Comparison of ENCODE assay signal across 10 mouse cellular contexts in the genomic region with DNA sequence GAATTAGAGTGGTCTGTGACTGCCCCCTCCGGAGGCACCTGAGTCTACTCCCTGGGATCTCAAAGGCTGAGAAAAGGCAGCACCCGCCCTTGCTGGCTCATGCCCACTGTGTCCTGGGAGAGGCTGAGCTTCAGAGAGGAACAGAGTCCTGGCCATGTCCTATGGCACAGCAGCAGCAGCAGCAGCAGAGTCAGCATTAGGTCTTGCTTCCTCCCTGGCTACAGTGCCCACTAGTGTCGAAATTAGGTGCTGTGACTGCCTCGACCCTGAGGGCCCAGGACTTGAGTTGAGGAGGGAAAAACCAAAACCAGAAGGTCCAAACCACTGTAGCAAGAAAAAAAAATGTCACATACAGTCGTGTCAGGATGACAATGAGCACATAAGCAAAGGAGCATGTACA. TPM values are rescaled to one million over a fixed set of nuclear protein-coding genes. Genes with fewer than 3 reads are reported as not detected.
DNase-seq lines count a peak whose midpoint lies in the region; ATAC-seq and TF ChIP-seq lines count a peak whose summit lies in the region.
"Had no signal": no experiment of that assay in that cellular context is flagged by ENCODE, and none has a peak within 500 bp of the region (broad histone marks: within the 10 kb centered on the region; RNA-seq: fewer than 3 reads in every experiment).

No protein-coding gene starts in this region.

- no peak overlapping the region for H3K4me2 ChIP-seq in lung, postnatal 0 days (replicated peaks; ENCODE audit: low read depth, low read length)
- H3K4me2 ChIP-seq: embryonic facial prominence, embryonic 12.5 days had no signal

- no peaks in the 10 kb centered on the region for H3K36me3 ChIP-seq in thymus, adult 2 months (ENCODE audit: control insufficient read depth, insufficient read depth, low read length)
- H3K36me3 ChIP-seq in lung, postnatal 0 days (ENCODE audit: insufficient read depth, low read length), result no peaks in the 10 kb centered on the region
- H3K36me3 ChIP-seq: embryonic facial prominence, embryonic 12.5 days had no signal

- H3K9me3 ChIP-seq in lung, postnatal 0 days (ENCODE audit: low read length), result no peaks in the 10 kb centered on the region
- H3K9me3 ChIP-seq: embryonic facial prominence, embryonic 12.5 days had no signal

- no peak overlapping the region for H3K27ac ChIP-seq in gastrocnemius, adult 2 months
- H3K27ac ChIP-seq in thymus, adult 2 months (ENCODE audit: control insufficient read depth, insufficient read depth, low read length), result no peak overlapping the region
- H3K27ac ChIP-seq in lung, postnatal 0 days (ENCODE audit: low read length), result no peak overlapping the region
- H3K27ac ChIP-seq: embryonic facial prominence, embryonic 12.5 days had no signal

- peaks cover 21% of the 10 kb centered on the region for H3K4me1 ChIP-seq in thymus, adult 2 months (replicated peaks; ENCODE audit: control insufficient read depth, insufficient read depth, low read length)
- no peaks in the 10 kb centered on the region for H3K4me1 ChIP-seq in lung, postnatal 0 days (ENCODE audit: insufficient read depth, low read depth, low read length)
- H3K4me1 ChIP-seq: embryonic facial prominence, embryonic 12.5 days had no signal

- TF ChIP-seq CTCF in gastrocnemius, adult 2 months (IDR thresholded peaks at IDR 0.05), result peak; percentile 40
- peak; percentile 61; the same call in 1 of the 2 replicates for TF ChIP-seq CTCF in thymus, adult 2 months (IDR thresholded peaks at IDR 0.05; ENCODE audit: borderline replicate concordance, control insufficient read depth, extremely low read depth, insufficient read depth, low read length, poor library complexity)
- peak; percentile 71 for TF ChIP-seq CTCF in lung, postnatal 0 days (IDR thresholded peaks at IDR 0.05)

- intact Hi-C loops in gastrocnemius, adult 2 months (cut with DNase I), result no loop called here

- no peaks in the 10 kb centered on the region for H3K27me3 ChIP-seq in thymus, adult 2 months (ENCODE audit: control insufficient read depth, insufficient read depth, low read length)
- no peaks in the 10 kb centered on the region for H3K27me3 ChIP-seq in lung, postnatal 0 days (replicated peaks; ENCODE audit: insufficient read depth, low read length)

- ATAC-seq in lung, postnatal 0 days, result no peak; the same call in 1 of the 2 replicates
- ATAC-seq in megakaryocyte-erythroid progenitor cell, adult 5-6 weeks (replicated peaks; ENCODE audit: low FRiP score, low TSS enrichment, poor library complexity, severe bottlenecking), result no peak
- ATAC-seq: inflammation-experienced regulatory T-cells, adult 6 months had no signal

- TF ChIP-seq POLR2A in thymus, adult 2 months (IDR thresholded peaks at IDR 0.05; ENCODE audit: control insufficient read depth, extremely low read depth, insufficient read depth, low read length, poor library complexity), result no peak

- WGBS in thymus, adult 2 months, result 26% methylated on average over 5 of the region's 5 CpGs
- 29% methylated on average over 5 of the region's 5 CpGs for WGBS in lung, postnatal 0 days

- no peak for TF ChIP-seq EP300 in lung, postnatal 0 days (IDR thresholded peaks at IDR 0.05)

- H3K4me3 ChIP-seq in gastrocnemius, adult 2 months, result no peak overlapping the region
- no peak overlapping the region for H3K4me3 ChIP-seq in thymus, adult 2 months (ENCODE audit: control insufficient read depth, insufficient read depth, low read length)
- no peak overlapping the region for H3K4me3 ChIP-seq in lung, postnatal 0 days (ENCODE audit: low read depth, low read length)
- H3K4me3 ChIP-seq: embryonic facial prominence, embryonic 12.5 days had no signal

- H3K9ac ChIP-seq in lung, postnatal 0 days (replicated peaks; ENCODE audit: low read depth), result no peak overlapping the region
- H3K9ac ChIP-seq: embryonic facial prominence, embryonic 12.5 days had no signal

- no peak for DNase-seq in gastrocnemius, adult 2 months
- no peak for DNase-seq in gastrocnemius, postnatal 10 days
- DNase-seq in thymus, adult 2 months, result peak; percentile 38
- no peak for DNase-seq in thymus, adult 18-20 months
- peak; percentile 22 for DNase-seq in lung, postnatal 0 days (ENCODE audit: low spot score)
- no peak for DNase-seq in MN1 (ENCODE audit: low spot score)
- DNase-seq in c-Kit-positive CD71-positive TER-119-positive erythroid progenitor cells, embryonic 14.5 days (ENCODE audit: low spot score), result no peak

RNA-seq across cellular contexts. Expression of a gene that starts 12.6 kb away (rescaled TPM):
- total RNA-seq in gastrocnemius, adult 2 months (2021), result 1 to 10 TPM; 1.8 to 2.4 TPM
- 10 to 100 TPM in 1 of 2 experiments, 1 to 10 TPM in 1; 9.6 to 10.2 TPM for total RNA-seq in gastrocnemius, postnatal 10 days (2021)
- polyA plus RNA-seq in thymus, adult 2 months (2012; rRNA removed), result 13.6 and 16.6 TPM in 2 replicates
- polyA plus RNA-seq in lung, postnatal 0 days (2015; fragmentation: Nextera tagmentation; extraction: Ambion mirVana), result 14.6 and 15.4 TPM in 2 replicates
- not detected in 2 replicates for total RNA-seq in megakaryocyte-erythroid progenitor cell, adult 5-6 weeks (2014; fragmentation: Nextera tagmentation)
- total RNA-seq in megakaryocyte-erythroid progenitor cell, adult 5-6 weeks (2017), result not detected in 2 replicates
- polyA plus RNA-seq: inflammation-experienced regulatory T-cells, adult 6 months had no signal

Comparison
In these comparisons a context has a peak if more than half of its experiments do, and no peak if none do; other contexts are left out.
1. DNase-seq: peak in thymus, adult 2 months (single experiment) and lung, postnatal 0 days (single experiment); none in gastrocnemius, adult 2 months (single experiment), gastrocnemius, postnatal 10 days (single experiment), thymus, adult 18-20 months (0 of 2), MN1 (single experiment) and c-Kit-positive CD71-positive TER-119-positive erythroid progenitor cells, embryonic 14.5 days (single experiment).
2. Peak in every context shown above with its lines, with median percentiles within 50 percentile points of each other: CTCF ChIP-seq.